Mouse (Mus musculus) urinary bladder, adult 18-20 months (tissue): ENCODE results near the gene Ybx2.

Experiments
- DNase-seq, 2 experiments: peaks; one replicate each; pipeline ENCODE4 v3.0.0; 2022; ENCODE audit warnings: low spot score in 2 of 2, mixed read lengths in 2 of 2

Gene Ybx2

GRCm38 (mm10) chr11:69961841-69962240, 26.2 kb downstream of the Ybx2 start:
- peak in 1 of 2 experiments; percentile 46 for DNase-seq

- no peak for DNase-seq
Measured at GRCm38 (mm10) chr11:69964650-69965270, 29.2 kb downstream of the Ybx2 start, which contains the start of gene Cldn7. TSS of gene Cldn7 (plus strand) at chr11:69964779.

DNA sequence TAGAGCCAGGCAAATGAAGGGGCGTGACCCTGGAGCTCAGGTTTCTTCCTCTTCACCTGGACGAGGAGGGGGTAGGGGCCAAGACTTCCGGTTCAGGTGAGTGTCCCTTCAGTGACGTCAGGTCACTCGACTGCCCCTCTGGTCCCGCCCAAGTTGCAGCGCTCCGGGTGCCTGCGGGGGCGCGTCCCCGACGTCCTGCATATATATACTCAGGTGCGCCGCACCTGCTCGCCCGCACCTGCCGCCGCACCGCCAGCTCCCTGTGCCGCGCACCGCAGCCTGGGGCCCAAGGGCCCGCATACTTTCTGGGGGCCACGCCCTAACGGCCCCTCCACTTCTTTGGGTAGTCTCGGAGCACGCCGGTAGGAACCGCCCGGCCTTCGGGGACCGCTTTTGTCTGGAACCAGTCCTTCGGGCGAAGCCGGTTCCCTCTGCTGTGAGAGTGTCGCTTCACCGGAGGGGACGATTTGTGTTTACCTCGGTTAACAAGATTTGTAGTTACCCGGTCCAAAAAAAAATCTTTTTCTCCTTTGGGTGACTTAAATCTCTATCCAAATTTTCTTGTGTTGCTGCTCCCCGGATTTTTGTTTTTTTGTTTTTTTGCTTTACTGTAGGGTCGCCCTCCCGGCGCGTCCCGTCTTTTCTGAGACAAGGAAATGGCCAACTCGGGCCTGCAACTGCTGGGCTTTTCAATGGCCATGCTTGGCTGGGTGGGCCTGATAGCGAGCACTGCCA, 29.8 kb downstream of the Ybx2 start:
- peak; percentile 69 to 78 for DNase-seq

DNA sequence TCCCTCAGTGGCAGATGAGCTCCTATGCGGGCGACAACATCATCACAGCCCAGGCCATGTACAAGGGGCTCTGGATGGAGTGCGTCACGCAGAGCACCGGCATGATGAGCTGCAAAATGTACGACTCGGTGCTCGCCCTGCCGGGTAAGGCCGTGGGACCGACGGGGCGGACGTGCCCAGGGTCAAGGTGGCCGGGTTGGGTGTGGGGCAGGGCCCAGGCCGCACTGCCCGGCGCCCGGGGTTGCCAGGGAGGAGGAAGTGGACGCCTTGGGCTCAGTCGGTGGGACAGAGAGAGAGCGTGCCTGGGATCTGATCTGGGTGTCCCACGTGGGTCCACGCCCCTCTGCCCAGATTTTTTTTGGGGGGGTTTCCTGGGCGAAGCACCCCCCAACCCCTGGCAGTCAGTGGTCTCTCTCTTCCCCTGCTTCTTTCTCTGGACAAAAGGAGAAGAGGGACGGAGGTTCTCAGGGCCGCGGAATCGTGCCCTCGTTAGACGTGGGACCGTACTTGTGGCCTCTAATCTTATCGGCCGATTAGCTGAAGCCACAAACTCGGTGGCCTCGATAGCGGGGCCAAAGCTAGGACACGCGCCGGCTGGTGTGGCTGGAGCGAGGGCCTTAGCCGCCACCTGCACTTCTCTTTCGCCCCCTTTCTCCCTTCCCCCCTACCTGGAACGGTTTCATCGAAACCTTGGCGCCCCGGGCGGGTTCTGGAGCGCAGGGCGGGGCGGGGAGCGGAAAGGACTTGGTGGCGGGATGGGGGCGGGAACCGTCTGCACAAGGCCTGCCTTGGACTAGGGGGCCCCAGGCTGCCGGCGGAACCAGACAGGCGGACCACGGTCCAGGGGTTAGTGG, 30.6 kb downstream of the Ybx2 start:
- DNase-seq, result peak; percentile 32 to 57

DNA sequence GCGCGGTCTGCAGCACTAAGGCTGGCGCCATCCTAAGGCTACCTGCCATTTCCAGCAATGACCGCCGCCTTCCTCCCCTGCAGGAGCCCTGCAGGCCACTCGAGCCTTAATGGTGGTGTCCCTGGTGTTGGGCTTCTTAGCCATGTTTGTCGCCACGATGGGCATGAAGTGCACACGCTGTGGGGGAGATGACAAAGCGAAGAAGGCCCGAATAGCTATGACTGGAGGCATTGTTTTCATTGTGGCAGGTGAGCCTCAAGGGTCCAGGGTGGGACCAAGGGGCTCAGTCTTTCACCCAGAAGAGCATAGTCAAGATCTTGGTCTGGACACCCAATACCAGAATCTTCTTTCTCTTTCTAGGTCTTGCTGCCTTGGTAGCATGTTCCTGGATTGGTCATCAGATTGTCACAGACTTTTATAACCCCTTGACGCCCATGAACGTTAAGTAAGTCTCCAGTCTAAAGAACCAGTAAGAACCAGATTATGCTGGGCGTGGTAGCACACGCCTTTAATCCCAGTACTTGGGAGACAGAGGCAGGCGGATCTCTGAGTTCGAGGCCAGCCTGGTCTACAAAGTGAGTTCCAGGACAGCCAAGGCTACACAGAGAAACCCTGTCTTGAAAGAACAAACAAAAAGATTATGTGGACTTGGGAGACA, 31.4 kb downstream of the Ybx2 start:
- DNase-seq, result no peak

DNA sequence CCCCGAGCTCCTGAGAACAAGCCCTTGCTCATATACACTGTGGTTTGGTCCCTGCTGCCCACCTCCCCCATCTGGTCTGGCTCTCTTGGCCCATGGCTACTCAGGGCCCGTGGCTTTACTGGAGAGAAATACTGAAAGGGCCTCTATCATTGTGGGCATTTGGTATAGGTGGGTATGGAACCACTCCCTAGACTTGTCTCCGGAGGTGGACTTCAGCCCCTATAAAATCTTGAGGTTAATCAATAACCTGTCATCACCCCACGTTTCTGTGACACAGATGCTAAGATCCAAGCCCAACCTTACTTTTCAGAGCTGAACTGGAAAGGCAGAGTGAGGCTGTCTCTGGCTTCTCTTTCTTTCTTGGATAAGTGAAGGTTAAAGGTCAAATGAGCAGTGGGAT, 33.2 kb downstream of the Ybx2 start:
- DNase-seq, result no peak

- DNase-seq, result no peak
Measured at GRCm38 (mm10) chr11:69970222-69970621, 34.6 kb downstream of the Ybx2 start.

DNA sequence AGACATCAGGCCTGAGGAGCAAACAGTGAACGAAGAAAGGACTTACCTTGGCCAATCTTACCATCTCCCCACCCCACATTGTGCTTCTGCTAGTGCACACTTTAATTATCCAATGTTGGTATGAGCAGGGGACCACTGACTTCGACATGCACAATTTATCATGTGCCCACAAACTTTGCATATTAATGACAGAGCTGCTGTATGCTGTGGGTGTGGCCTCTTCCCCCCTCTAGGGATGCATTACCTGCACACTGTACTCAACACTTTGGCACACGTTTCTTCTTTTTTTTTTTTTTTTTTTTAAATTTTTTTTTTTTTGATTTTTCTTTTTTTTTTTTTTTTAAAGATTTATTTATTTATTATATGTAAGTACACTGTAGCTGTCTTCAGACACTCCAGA, 35.2 kb downstream of the Ybx2 start:
- no peak for DNase-seq

- DNase-seq, result no peak
Measured at GRCm38 (mm10) chr11:69974907-69975306, 39.3 kb downstream of the Ybx2 start.

GRCm38 (mm10) chr11:69976271-69976670, 40.7 kb downstream of the Ybx2 start:
- DNase-seq, result no peak

DNA sequence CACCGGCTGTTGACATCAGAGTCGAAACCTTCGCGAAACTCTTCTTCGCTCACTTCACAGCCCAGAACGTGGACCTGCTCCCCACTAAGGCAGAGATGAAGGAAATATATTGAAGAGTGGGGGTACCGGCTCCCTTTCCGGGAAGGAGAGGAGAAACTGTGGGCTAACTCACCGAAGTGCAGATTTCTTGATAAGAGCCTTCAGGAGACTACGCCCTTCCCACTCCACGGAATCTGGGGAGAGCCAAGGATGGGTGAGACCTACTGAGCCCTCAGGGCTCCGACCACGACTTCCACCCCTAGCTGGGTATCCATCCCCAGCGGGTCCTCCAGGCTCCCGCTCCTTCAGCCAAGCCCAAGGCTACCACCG, 44.2 kb downstream of the Ybx2 start:
- DNase-seq, result no peak

- peak; percentile 97 to 100 for DNase-seq
Measured at GRCm38 (mm10) chr11:69980196-69981140, 44.9 kb downstream of the Ybx2 start.

- no peak for DNase-seq
Measured at GRCm38 (mm10) chr11:69981141-69981762, 45.7 kb downstream of the Ybx2 start, which contains the start of gene Ctdnep1. TSS of gene Ctdnep1 (plus strand) at chr11:69981156.

DNA sequence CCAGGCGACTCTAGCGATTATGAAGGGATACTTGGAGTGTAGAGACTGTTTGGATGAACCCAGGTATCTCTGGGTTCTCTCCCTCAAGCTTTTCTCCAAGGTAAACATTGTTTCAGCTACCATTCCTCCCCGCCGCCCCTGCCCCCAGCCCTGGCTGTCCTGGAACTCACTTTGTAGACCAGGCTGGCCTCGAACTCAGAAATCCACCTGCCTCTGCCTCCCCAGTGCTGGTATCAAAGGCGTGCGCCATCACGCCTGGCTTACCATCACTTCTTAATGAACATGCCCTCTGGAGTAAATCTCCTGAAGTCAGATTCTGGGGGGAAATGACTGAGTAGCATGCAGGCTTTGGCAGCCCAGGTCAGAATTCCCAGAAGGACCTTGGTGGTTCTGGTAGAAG, 46.6 kb downstream of the Ybx2 start, which contains the start of gene Elp5:
Elp5 (minus strand) TSS at position 293 of the 400 bp plus-strand sequence.
- DNase-seq, result no peak

- DNase-seq, result no peak
Measured at GRCm38 (mm10) chr11:69982877-69983276, 47.3 kb downstream of the Ybx2 start.

- no peak for DNase-seq
Measured at GRCm38 (mm10) chr11:69983377-69983776, 47.8 kb downstream of the Ybx2 start.

GRCm38 (mm10) chr11:69984431-69984830, 48.8 kb downstream of the Ybx2 start:
- no peak for DNase-seq

- no peak for DNase-seq
Measured at GRCm38 (mm10) chr11:69989949-69990348, 54.4 kb downstream of the Ybx2 start.
